Mouse (Mus musculus): Measurements from ENCODE around the gene Gpm6b. TPM values are rescaled to one million over a fixed set of nuclear protein-coding genes. Genes with fewer than 3 reads are reported as not detected.

Gpm6b gene
- polyA plus RNA-seq, 1 experiment, result 2.4 TPM

- H3K4me3 ChIP-seq (ENCODE audit: control insufficient read depth, insufficient read depth, low read length), result no peak overlapping the region
- whole genome bisulfite sequencing, result 95% methylated on average over 3 of the region's 3 CpGs
- TF ChIP-seq POLR2A (IDR thresholded peaks at IDR 0.05; ENCODE audit: control insufficient read depth, extremely low read depth, insufficient read depth, low read length, poor library complexity), result no peak
- no peak for TF ChIP-seq CTCF (IDR thresholded peaks at IDR 0.05; ENCODE audit: borderline replicate concordance, control insufficient read depth, extremely low read depth, insufficient read depth, low read length, poor library complexity)
- H3K27me3 ChIP-seq (ENCODE audit: control insufficient read depth, insufficient read depth, low read length), result no peaks in the 10 kb centered on the region
- no peak overlapping the region for H3K27ac ChIP-seq (ENCODE audit: control insufficient read depth, insufficient read depth, low read length)
- no peaks in the 10 kb centered on the region for H3K4me1 ChIP-seq (replicated peaks; ENCODE audit: control insufficient read depth, insufficient read depth, low read length)
- no peak for DNase-seq
- no peaks in the 10 kb centered on the region for H3K36me3 ChIP-seq (ENCODE audit: control insufficient read depth, insufficient read depth, low read length)
Observed at GRCm38 (mm10) chrX:166356276-166356675, 117.6 kb downstream of the Gpm6b start.

GRCm38 (mm10) chrX:166358955-166359354 lies 120.2 kb downstream of the Gpm6b start:
- H3K27ac ChIP-seq (ENCODE audit: control insufficient read depth, insufficient read depth, low read length), result no peak overlapping the region
- H3K4me1 ChIP-seq (replicated peaks; ENCODE audit: control insufficient read depth, insufficient read depth, low read length), result no peaks in the 10 kb centered on the region
- no peaks in the 10 kb centered on the region for H3K27me3 ChIP-seq (ENCODE audit: control insufficient read depth, insufficient read depth, low read length)
- no peak for TF ChIP-seq CTCF (IDR thresholded peaks at IDR 0.05; ENCODE audit: borderline replicate concordance, control insufficient read depth, extremely low read depth, insufficient read depth, low read length, poor library complexity)
- no peak for TF ChIP-seq POLR2A (IDR thresholded peaks at IDR 0.05; ENCODE audit: control insufficient read depth, extremely low read depth, insufficient read depth, low read length, poor library complexity)
- no peak for DNase-seq
- 85% methylated on average over 2 of the region's 2 CpGs for WGBS
- no peak overlapping the region for H3K4me3 ChIP-seq (ENCODE audit: control insufficient read depth, insufficient read depth, low read length)
- H3K36me3 ChIP-seq (ENCODE audit: control insufficient read depth, insufficient read depth, low read length), result no peaks in the 10 kb centered on the region

- Histone ChIP-seq H3K27ac (ENCODE audit: control insufficient read depth, insufficient read depth, low read length) (no peak overlapping the region), H3K27me3 (ENCODE audit: control insufficient read depth, insufficient read depth, low read length) (no peaks in the 10 kb centered on the region), H3K4me1 (replicated peaks; ENCODE audit: control insufficient read depth, insufficient read depth, low read length) (no peaks in the 10 kb centered on the region), H3K4me3 (ENCODE audit: control insufficient read depth, insufficient read depth, low read length) (no peak overlapping the region), H3K36me3 (ENCODE audit: control insufficient read depth, insufficient read depth, low read length) (no peaks in the 10 kb centered on the region)
- TF ChIP-seq CTCF (IDR thresholded peaks at IDR 0.05; ENCODE audit: borderline replicate concordance, control insufficient read depth, extremely low read depth, insufficient read depth, low read length, poor library complexity) (no peak), POLR2A (IDR thresholded peaks at IDR 0.05; ENCODE audit: control insufficient read depth, extremely low read depth, insufficient read depth, low read length, poor library complexity) (no peak)
- no peak for DNase-seq
- 92% methylated on average over 2 of the region's 2 CpGs for WGBS
Observed at GRCm38 (mm10) chrX:166359927-166360440, 121.3 kb downstream of the Gpm6b start.

- no peak for TF ChIP-seq POLR2A (IDR thresholded peaks at IDR 0.05; ENCODE audit: control insufficient read depth, extremely low read depth, insufficient read depth, low read length, poor library complexity)
- no peak for TF ChIP-seq CTCF (IDR thresholded peaks at IDR 0.05; ENCODE audit: borderline replicate concordance, control insufficient read depth, extremely low read depth, insufficient read depth, low read length, poor library complexity)
- WGBS, result 77% methylated on average over 4 of the region's 4 CpGs
- no peak for DNase-seq
- Histone ChIP-seq H3K27ac (ENCODE audit: control insufficient read depth, insufficient read depth, low read length) (no peak overlapping the region), H3K36me3 (ENCODE audit: control insufficient read depth, insufficient read depth, low read length) (no peaks in the 10 kb centered on the region), H3K27me3 (ENCODE audit: control insufficient read depth, insufficient read depth, low read length) (no peaks in the 10 kb centered on the region), H3K4me1 (replicated peaks; ENCODE audit: control insufficient read depth, insufficient read depth, low read length) (no peaks in the 10 kb centered on the region), H3K4me3 (ENCODE audit: control insufficient read depth, insufficient read depth, low read length) (no peak overlapping the region)
Observed at GRCm38 (mm10) chrX:166360455-166360854, 121.7 kb downstream of the Gpm6b start.

- WGBS, result 92% methylated on average over 8 of the region's 8 CpGs
- H3K27ac ChIP-seq (ENCODE audit: control insufficient read depth, insufficient read depth, low read length), result no peak overlapping the region
- no peak for DNase-seq
- no peaks in the 10 kb centered on the region for H3K27me3 ChIP-seq (ENCODE audit: control insufficient read depth, insufficient read depth, low read length)
- no peaks in the 10 kb centered on the region for H3K36me3 ChIP-seq (ENCODE audit: control insufficient read depth, insufficient read depth, low read length)
- no peak overlapping the region for H3K4me3 ChIP-seq (ENCODE audit: control insufficient read depth, insufficient read depth, low read length)
- H3K4me1 ChIP-seq (replicated peaks; ENCODE audit: control insufficient read depth, insufficient read depth, low read length), result no peaks in the 10 kb centered on the region
- no peak for TF ChIP-seq POLR2A (IDR thresholded peaks at IDR 0.05; ENCODE audit: control insufficient read depth, extremely low read depth, insufficient read depth, low read length, poor library complexity)
- no peak for TF ChIP-seq CTCF (IDR thresholded peaks at IDR 0.05; ENCODE audit: borderline replicate concordance, control insufficient read depth, extremely low read depth, insufficient read depth, low read length, poor library complexity)
Observed at GRCm38 (mm10) chrX:166365458-166366213, 126.9 kb downstream of the Gpm6b start.

- no peaks in the 10 kb centered on the region for H3K27me3 ChIP-seq (ENCODE audit: control insufficient read depth, insufficient read depth, low read length)
- no peak overlapping the region for H3K27ac ChIP-seq (ENCODE audit: control insufficient read depth, insufficient read depth, low read length)
- no peak overlapping the region for H3K4me3 ChIP-seq (ENCODE audit: control insufficient read depth, insufficient read depth, low read length)
- WGBS, result 48% methylated on average over 9 of the region's 9 CpGs
- no peak for DNase-seq
- H3K4me1 ChIP-seq (replicated peaks; ENCODE audit: control insufficient read depth, insufficient read depth, low read length), result no peaks in the 10 kb centered on the region
- TF ChIP-seq CTCF (IDR thresholded peaks at IDR 0.05; ENCODE audit: borderline replicate concordance, control insufficient read depth, extremely low read depth, insufficient read depth, low read length, poor library complexity) (no peak), POLR2A (IDR thresholded peaks at IDR 0.05; ENCODE audit: control insufficient read depth, extremely low read depth, insufficient read depth, low read length, poor library complexity) (no peak)
- H3K36me3 ChIP-seq (ENCODE audit: control insufficient read depth, insufficient read depth, low read length), result no peaks in the 10 kb centered on the region
Observed at GRCm38 (mm10) chrX:166376681-166377328, 138.1 kb downstream of the Gpm6b start.

Measured in thymus, adult 2 months (tissue).